Mouse (Mus musculus) embryonic facial prominence, embryonic 12.5 days (tissue): ENCODE data around the gene Gga3. TPM values are rescaled to one million over a fixed set of nuclear protein-coding genes. Genes with fewer than 3 reads are reported as not detected.

ENCODE experiments used
- ATAC-seq: fragments of 200-750 bp; cut with Nextera tagmentation; 2 replicates; pipeline ENCODE4 v1.8.0; 2017; ENCODE audit not compliant: insufficient number of reproducible peaks, insufficient read depth, low FRiP score, low TSS enrichment
- H3K27ac ChIP-seq: fragments of 300-500 bp; sonication (generic); 2 replicates; pipeline ENCODE4 v1.5.1; 2016; ENCODE audit warnings: mild to moderate bottlenecking
- H3K27me3 ChIP-seq: fragments of 300-500 bp; sonication (generic); 2 replicates; pipeline ENCODE4 v1.6.1; 2016; ENCODE audit warnings: mild to moderate bottlenecking, moderate library complexity
- H3K36me3 ChIP-seq: fragments of 300-500 bp; sonication (generic); 2 replicates; pipeline ENCODE4 v1.6.1; 2016; ENCODE audit warnings: mild to moderate bottlenecking
- H3K4me1 ChIP-seq: fragments of 300-500 bp; sonication (generic); 2 replicates; pipeline ENCODE4 v1.6.1; 2016
- H3K4me2 ChIP-seq: fragments of 300-500 bp; sonication (generic); replicated peaks from 2 replicates; pipeline ENCODE4 v1.6.1; 2016; ENCODE audit warnings: mild to moderate bottlenecking, moderate library complexity
- H3K4me3 ChIP-seq: fragments of 300-500 bp; sonication (generic); 2 replicates; pipeline ENCODE4 v1.5.1; 2016; ENCODE audit warnings: mild to moderate bottlenecking
- H3K9ac ChIP-seq: fragments of 300-500 bp; sonication (generic); 2 replicates; pipeline ENCODE4 v1.6.1; 2016; ENCODE audit warnings: mild to moderate bottlenecking, moderate library complexity
- H3K9me3 ChIP-seq: fragments of 300-500 bp; sonication (generic); 2 replicates; pipeline ENCODE4 v1.6.1; 2016; ENCODE audit warnings: mild to moderate bottlenecking, moderate library complexity
- WGBS: fragments of 180-500 bp; shearing (Covaris S2); methylation state at CpG from one replicate; pipeline ENCODE4 v1.1.7; 2016; 5-methylcytosine and 5-hydroxymethylcytosine counted together
- polyA plus RNA-seq: library from polyadenylated mRNA; unstranded; fragments of >200 nt; fragmentation: Nextera tagmentation; extraction: Ambion mirVana; gene quantifications from 2 replicates; pipeline ENCODE4 v1.2.1, GENCODE M21; 2016

Gga3 gene
- polyA plus RNA-seq, 1 experiment from 2014 or later: 29.1 TPM

- ATAC-seq: no peak
Observed at GRCm38 (mm10) chr11:115640311-115640828, 36.5 kb upstream of the Gga3 start.

DNA sequence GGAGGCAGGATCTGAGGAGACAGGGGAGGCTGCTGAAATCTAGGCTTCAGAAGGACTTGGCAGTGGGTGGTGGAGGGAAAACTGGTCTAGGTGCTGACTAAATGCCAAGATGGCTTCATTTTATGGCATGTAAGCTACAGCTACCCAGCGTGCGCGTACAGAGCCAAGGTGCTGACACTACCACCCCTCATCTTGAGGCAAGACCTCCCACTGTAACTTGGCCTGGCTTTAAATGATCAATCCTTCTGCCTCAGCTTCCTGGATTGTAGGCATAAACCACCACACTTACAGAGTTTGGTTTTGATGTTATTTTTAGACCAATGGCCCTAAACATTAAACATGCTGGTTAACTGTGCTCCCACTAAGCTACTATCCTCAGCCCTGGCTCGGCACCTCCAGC is 35.7 kb upstream of the Gga3 start:
- Histone ChIP-seq H3K27ac (no peak overlapping the region), H3K4me2 (no peak overlapping the region)

More at GRCm38 (mm10) chr11:115640311-115640828, 36.5 kb upstream of the Gga3 start:
- H3K4me1 ChIP-seq: no peaks in the 10 kb centered on the region
- no peaks in the 10 kb centered on the region for H3K9me3 ChIP-seq
- H3K9ac ChIP-seq: no peak overlapping the region
- H3K4me2 ChIP-seq: no peak overlapping the region
- H3K27ac ChIP-seq: no peak overlapping the region
- no peaks in the 10 kb centered on the region for H3K27me3 ChIP-seq
- peaks cover 18% of the 10 kb centered on the region for H3K36me3 ChIP-seq
- 85% methylated on average over 3 of the region's 4 CpGs for WGBS
- H3K4me3 ChIP-seq: no peak overlapping the region

DNA sequence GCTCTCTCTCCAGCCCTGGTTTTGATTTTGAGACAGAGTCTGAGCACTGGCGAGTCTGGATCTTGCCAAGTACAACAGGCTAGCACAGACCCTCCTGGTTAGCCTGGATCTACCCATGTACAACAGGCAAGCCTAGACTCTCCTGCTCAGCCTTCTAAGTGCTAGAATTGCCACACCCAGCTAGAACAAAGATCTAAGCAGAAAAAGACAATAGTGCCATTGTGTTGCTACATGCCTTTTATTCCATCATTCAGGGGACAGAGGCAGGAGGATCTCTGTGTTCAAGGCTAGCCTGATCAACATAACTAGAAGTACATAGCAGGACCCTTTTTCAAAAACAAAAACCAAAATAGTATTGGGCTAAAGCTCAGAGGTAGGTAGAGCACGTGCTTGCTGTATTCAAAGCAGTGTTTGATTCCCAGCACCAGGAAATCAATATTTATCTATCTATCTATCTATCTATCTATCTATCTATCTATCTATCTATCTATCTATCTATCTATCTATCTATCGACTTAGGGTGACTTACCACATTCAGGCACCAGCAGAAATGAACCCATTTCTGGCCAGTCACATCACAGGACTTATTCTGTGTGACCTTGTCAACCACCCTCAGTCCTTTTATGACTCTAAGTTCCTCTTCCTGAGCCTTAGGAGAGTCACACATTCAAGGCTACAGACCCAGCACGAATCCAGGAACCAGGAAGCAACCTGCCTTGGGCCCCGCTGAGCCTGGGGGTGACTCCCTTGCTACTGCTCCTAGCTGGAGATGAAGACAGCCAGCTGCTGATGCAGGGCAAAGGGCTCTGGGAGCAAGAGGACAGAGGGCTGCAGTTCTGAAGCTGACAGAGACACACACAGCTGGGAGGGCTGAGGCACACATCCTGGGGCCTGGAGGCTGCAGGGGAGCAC is 34.9 kb upstream of the Gga3 start:
- no peak overlapping the region for H3K27ac ChIP-seq
- H3K4me3 ChIP-seq: no peak overlapping the region
- no peak overlapping the region for H3K9ac ChIP-seq
- H3K4me2 ChIP-seq: no peak overlapping the region
- no peaks in the 10 kb centered on the region for H3K27me3 ChIP-seq
- no peak for ATAC-seq
- 78% methylated on average over 5 of the region's 5 CpGs for WGBS
- no peaks in the 10 kb centered on the region for H3K9me3 ChIP-seq
- 0 out of 2 replicates have a peak, but pooled peaks cover 3% of the 10 kb centered on the region for H3K4me1 ChIP-seq
- peaks cover 8% of the 10 kb centered on the region for H3K36me3 ChIP-seq

More for the DNA sequence above, 35.7 kb upstream of the Gga3 start:
- no peak for ATAC-seq
- no peak overlapping the region for H3K9ac ChIP-seq
- no peaks in the 10 kb centered on the region for H3K9me3 ChIP-seq
- H3K27me3 ChIP-seq: no peaks in the 10 kb centered on the region
- peaks cover 13% of the 10 kb centered on the region for H3K36me3 ChIP-seq
- WGBS: 88% methylated on average over 4 of the region's 4 CpGs
- H3K4me1 ChIP-seq: no peaks in the 10 kb centered on the region
- no peak overlapping the region for H3K4me3 ChIP-seq

DNA sequence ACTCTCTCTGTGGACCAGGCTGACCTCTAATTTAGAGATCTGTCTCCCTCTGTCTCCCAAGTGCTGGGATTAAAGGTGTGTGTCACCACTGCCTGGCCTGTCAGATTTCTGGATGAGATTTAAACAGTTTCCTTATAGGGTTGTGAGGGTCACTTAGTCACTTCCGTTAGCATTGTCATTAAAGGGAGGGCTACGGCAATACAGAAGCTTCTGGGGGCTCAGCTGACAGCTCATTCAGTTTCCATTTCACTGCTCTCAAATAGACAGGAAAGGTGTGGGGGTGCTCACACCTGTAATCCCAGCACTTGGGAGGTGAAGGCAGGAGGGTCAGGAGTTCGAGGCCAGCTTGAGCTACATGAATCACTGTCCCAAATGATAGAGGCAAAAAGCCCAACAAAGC is 33.1 kb upstream of the Gga3 start:
- no peak overlapping the region for H3K4me3 ChIP-seq
- no peak for ATAC-seq
- 79% methylated on average over 3 of the region's 3 CpGs for WGBS
- no peaks in the 10 kb centered on the region for H3K9me3 ChIP-seq
- no peak overlapping the region for H3K27ac ChIP-seq
- no peaks in the 10 kb centered on the region for H3K27me3 ChIP-seq
- no peaks in the 10 kb centered on the region for H3K36me3 ChIP-seq
- H3K4me1 ChIP-seq: 0 out of 2 replicates have a peak, but pooled peaks cover 3% of the 10 kb centered on the region
- no peak overlapping the region for H3K4me2 ChIP-seq
- H3K9ac ChIP-seq: no peak overlapping the region

DNA sequence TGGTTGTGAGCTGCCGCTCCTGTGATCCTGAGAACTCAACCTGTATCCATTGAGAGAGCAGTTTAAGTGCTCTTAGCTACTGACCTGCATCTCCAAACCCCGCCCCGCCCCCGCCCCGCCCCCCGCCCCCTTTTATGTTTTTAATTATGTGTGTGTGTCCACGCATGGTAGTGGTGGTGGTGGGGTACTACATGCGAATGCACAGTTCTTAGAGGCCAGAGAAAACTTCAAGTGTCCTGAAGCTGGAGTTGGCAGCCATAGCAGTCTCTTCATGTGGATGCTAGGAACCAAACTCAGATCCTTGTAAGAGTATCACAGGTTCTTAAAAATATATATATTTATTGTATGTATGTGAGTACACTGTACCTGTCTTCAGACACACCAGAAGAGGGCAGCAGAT is 31.6 kb upstream of the Gga3 start:
- Histone ChIP-seq H3K4me1 (0 out of 2 replicates have a peak, but pooled peaks cover 3% of the 10 kb centered on the region), H3K9ac (no peak overlapping the region), H3K9me3 (no peaks in the 10 kb centered on the region), H3K4me2 (no peak overlapping the region), H3K4me3 (no peak overlapping the region), H3K36me3 (no peaks in the 10 kb centered on the region), H3K27ac (no peak overlapping the region), H3K27me3 (no peaks in the 10 kb centered on the region)
- 61% methylated on average over 8 of the region's 8 CpGs for WGBS
- no peak for ATAC-seq

DNA sequence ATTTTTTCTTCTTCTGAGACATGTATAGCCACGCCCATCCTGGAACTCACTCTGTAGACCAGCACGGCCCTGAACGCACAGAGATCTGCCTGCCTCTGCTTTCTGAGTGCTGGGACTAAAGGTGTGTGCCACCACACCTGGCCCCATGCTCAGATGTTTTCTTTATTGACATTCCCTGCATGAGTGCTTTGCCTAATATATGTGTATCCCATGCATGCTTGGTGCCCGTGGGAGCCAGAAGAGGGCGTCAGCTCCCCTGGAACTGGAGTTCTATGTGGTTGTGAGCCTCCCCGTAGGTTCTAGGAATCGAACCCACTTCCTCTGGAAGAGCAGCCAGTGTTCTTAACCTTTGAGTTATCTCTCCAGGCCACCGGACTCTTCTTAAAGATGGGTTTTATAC is 31.2 kb upstream of the Gga3 start:
- Histone ChIP-seq H3K27ac (no peak overlapping the region), H3K36me3 (no peaks in the 10 kb centered on the region), H3K4me2 (no peak overlapping the region), H3K9ac (no peak overlapping the region), H3K4me3 (no peak overlapping the region), H3K4me1 (0 out of 2 replicates have a peak, but pooled peaks cover 3% of the 10 kb centered on the region), H3K27me3 (no peaks in the 10 kb centered on the region), H3K9me3 (no peaks in the 10 kb centered on the region)
- 86% methylated on average over 8 of the region's 8 CpGs for WGBS
- ATAC-seq: no peak

- Histone ChIP-seq H3K36me3 (no peaks in the 10 kb centered on the region), H3K4me1 (0 out of 2 replicates have a peak, but pooled peaks cover 3% of the 10 kb centered on the region), H3K27me3 (no peaks in the 10 kb centered on the region), H3K4me2 (no peak overlapping the region), H3K4me3 (no peak overlapping the region), H3K9me3 (no peaks in the 10 kb centered on the region), H3K27ac (no peak overlapping the region), H3K9ac (no peak overlapping the region)
- WGBS: 70% methylated on average over 4 of the region's 4 CpGs
- ATAC-seq: no peak
Observed at GRCm38 (mm10) chr11:115634109-115634508, 30.3 kb upstream of the Gga3 start.

DNA sequence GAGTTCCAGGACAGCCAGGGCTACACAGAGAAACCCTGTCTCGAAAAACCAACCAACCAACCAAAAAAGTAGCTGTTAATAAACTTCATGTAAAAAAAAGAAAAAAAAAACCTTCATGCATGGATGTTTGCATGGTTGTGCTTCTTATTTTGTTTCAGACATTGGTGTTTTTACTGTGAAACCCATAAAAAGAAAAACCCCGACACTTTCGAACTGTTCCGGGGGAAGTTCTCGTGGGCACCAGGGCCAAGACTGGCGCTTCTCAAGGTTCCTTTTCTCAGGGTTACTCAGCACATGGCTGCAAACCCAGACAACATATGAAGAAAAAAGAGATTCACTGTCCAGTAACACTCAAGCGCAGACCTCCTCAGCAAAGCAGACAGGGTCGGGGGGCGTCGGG is 29.0 kb upstream of the Gga3 start:
- no peaks in the 10 kb centered on the region for H3K36me3 ChIP-seq
- no peak overlapping the region for H3K27ac ChIP-seq
- no peak overlapping the region; the same call in 1 of the 2 replicates for H3K9ac ChIP-seq
- H3K4me2 ChIP-seq: no peak overlapping the region
- WGBS: 89% methylated on average over 10 of the region's 10 CpGs
- no peaks in the 10 kb centered on the region for H3K9me3 ChIP-seq
- no peak overlapping the region for H3K4me3 ChIP-seq
- H3K27me3 ChIP-seq: no peaks in the 10 kb centered on the region
- no peak for ATAC-seq
- 0 out of 2 replicates have a peak, but pooled peaks cover 3% of the 10 kb centered on the region for H3K4me1 ChIP-seq

GRCm38 (mm10) chr11:115632247-115632646 is 28.4 kb upstream of the Gga3 start:
- Histone ChIP-seq H3K27me3 (no peaks in the 10 kb centered on the region), H3K4me1 (peaks cover 6% of the 10 kb centered on the region; the same call in 1 of the 2 replicates), H3K4me2 (no peak overlapping the region), H3K27ac (no peak overlapping the region), H3K9ac (no peak overlapping the region), H3K36me3 (no peaks in the 10 kb centered on the region), H3K4me3 (no peak overlapping the region), H3K9me3 (no peaks in the 10 kb centered on the region)
- no peak for ATAC-seq
- 75% methylated on average over 7 of the region's 7 CpGs for WGBS

DNA sequence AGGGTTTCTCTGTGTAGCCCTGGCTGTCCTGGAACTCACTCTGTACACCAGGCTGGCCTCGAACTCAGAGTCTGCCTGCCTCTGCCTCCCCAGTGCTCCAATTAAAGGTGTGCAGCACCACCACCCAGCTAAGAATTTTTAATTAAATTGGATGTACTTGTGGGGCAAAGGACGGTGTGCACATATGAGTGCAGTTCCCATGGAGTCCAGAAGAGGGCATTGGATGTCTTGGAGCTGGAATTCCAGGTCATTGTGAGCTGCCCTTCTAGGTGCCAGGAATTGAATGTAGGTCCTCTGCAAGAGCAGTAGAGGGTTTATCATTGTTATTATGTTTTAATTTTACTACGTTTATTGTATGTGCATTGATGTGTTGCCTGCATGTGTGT is 27.6 kb upstream of the Gga3 start:
- H3K4me1 ChIP-seq: peaks cover 12% of the 10 kb centered on the region; the same call in 1 of the 2 replicates
- H3K4me3 ChIP-seq: no peak overlapping the region
- no peaks in the 10 kb centered on the region for H3K27me3 ChIP-seq
- H3K4me2 ChIP-seq: no peak overlapping the region
- no peak overlapping the region for H3K27ac ChIP-seq
- H3K9me3 ChIP-seq: no peaks in the 10 kb centered on the region
- H3K36me3 ChIP-seq: no peaks in the 10 kb centered on the region
- H3K9ac ChIP-seq: no peak overlapping the region
- no peak for ATAC-seq
- WGBS: 12% methylated on average over 3 of the region's 3 CpGs

- Histone ChIP-seq H3K9ac (no peak overlapping the region), H3K4me1 (peaks cover 12% of the 10 kb centered on the region; the same call in 1 of the 2 replicates), H3K9me3 (no peaks in the 10 kb centered on the region), H3K4me2 (no peak overlapping the region), H3K27me3 (no peaks in the 10 kb centered on the region), H3K27ac (no peak overlapping the region), H3K36me3 (no peaks in the 10 kb centered on the region), H3K4me3 (no peak overlapping the region)
- ATAC-seq: no peak
- 50% methylated on average over 16 of the region's 16 CpGs for WGBS
Observed at GRCm38 (mm10) chr11:115630532-115631504, 27.0 kb upstream of the Gga3 start.
